Mouse (Mus musculus): ENCODE results near the gene Nlgn2.

The Nlgn2 gene

GRCm38 (mm10) chr11:69828832-69829231 is 8.8 kb downstream of the Nlgn2 start:
- no peak for DNase-seq (ENCODE audit: low spot score)

- no peak for DNase-seq (ENCODE audit: low spot score)
Measured at GRCm38 (mm10) chr11:69823456-69823855, 14.1 kb downstream of the Nlgn2 start.

GRCm38 (mm10) chr11:69822080-69822479 is 15.5 kb downstream of the Nlgn2 start, which contains the start of gene Spem1:
Spem1 (minus strand) TSS chr11:69822180.
- no peak for DNase-seq (ENCODE audit: low spot score)

GRCm38 (mm10) chr11:69818871-69819270 is 18.7 kb downstream of the Nlgn2 start:
- DNase-seq (ENCODE audit: low spot score) = no peak

GRCm38 (mm10) chr11:69818365-69818764 is 19.2 kb downstream of the Nlgn2 start, which contains the start of gene Spem2:
Spem2 (minus strand) TSS chr11:69818465.
- no peak for DNase-seq (ENCODE audit: low spot score)

GRCm38 (mm10) chr11:69816520-69816919 is 21.1 kb downstream of the Nlgn2 start:
- no peak for DNase-seq (ENCODE audit: low spot score)

DNA sequence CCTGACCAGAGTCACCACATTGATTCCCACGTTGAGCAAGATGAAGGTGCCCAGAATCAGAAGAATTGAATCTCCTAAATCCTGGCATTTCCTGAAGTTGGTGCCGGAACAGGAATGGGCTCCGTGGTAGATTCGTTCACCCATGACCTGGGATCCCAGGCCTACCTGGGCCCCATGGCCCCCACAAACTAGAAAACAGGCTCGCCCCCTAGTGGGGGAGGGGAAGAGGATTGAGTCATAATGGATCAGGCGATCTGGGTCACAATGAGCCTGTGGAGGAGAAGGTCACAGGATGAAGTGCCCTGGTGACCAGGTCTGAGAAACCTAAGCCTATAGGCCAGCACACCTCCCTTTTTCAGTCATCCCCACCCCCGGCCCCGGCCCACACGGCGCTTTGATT is 22.4 kb downstream of the Nlgn2 start, which contains the start of gene Gm39566:
TSS of gene Gm39566 (minus strand) at position 144 of the 400 bp plus-strand sequence.
- DNase-seq (ENCODE audit: low spot score) = no peak

DNA sequence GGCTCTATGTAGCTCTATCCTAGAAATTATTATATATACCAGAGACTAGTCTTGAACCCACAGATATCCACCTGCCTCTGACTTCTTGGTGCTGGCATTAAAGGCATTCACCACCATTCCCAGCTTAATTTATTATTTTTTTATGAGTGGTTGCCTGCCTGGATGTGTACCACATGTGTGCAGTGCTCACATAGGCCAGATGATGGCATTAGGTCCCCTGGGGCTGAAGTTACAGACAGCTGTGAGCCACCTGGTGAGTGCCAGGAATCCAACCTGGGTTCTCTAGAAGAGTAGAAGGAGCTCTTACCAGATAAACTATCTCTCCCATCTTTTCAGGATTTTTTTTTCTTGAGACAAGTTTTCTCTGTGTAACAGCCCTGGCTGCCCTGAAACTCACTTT is 27.3 kb downstream of the Nlgn2 start:
- DNase-seq (ENCODE audit: low spot score) = no peak

DNA sequence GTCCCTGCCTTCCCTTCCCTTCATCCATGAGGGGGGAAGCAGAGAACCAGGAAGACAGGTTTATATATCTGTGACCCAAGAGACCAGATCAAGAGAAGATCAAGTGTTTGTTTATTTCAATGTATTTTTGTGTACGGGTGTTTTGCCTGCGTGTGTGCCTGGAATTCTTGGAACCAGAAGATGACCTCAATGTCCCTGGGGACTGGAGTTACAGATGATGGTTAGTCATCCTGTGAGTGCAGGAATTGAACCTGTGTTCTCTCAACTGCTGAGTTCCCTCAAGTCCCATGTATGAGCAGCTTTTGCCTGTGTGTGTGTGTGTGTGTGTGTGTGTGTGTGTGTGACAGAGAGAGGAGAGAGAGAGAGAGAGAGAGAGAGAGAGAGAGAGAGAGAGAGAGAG is 29.9 kb downstream of the Nlgn2 start:
- DNase-seq (ENCODE audit: low spot score) = no peak

GRCm38 (mm10) chr11:69806378-69806777 is 31.2 kb downstream of the Nlgn2 start:
- DNase-seq (ENCODE audit: low spot score) = no peak

DNA sequence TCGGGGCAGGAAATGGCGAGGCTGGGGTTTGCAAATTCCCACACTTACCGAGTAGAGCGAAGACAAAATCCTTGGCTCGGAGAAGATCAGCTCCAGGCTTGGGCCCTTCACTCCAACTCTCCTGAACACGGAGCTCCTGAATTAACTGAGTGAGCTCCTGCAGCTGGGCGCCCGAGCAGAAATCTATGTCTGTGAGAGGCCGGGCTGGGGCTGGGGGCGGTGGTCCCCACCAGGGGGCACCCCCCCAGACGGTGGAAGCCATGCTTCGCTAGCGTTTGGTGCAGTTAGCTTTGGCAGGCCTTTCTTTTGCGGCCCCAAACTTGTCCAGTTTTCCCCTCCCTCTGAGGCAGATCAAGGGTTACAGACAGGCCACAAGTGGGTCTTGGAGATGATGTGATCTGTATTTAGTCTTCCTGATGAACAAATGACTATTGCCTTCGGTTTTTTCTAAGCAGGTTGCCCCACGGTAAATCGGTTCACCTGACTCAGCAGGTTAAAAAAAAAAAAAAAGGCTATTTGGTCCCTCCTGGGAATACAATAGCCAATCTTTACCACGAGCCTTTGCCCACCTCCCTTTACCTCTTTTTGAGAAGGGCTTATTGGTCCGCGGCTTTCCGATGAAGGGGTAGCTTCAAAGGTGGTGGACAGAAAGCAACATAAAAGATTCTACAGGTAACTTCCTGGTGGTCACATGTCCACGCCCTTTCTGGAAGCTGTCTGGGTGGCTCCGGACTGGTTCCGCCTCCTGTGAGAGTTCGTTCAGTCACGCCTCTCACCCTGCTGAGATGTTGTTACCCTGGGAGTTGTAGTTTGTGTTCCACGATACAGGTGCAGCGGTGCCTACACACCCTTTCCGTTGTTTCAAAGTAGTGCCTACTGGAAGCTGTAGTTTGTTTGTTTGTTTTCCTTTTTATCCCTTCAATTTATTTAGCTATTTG is 32.3 kb downstream of the Nlgn2 start, which contains the start of gene Tmem102:
TSS of gene Tmem102 (minus strand) at position 653 of the 938 bp plus-strand sequence.
- DNase-seq (ENCODE audit: low spot score) = no peak

GRCm38 (mm10) chr11:69804652-69804940 is 33.0 kb downstream of the Nlgn2 start:
- peak; percentile 66 for DNase-seq (ENCODE audit: low spot score)

GRCm38 (mm10) chr11:69803786-69804651 is 33.6 kb downstream of the Nlgn2 start:
- peak; percentile 79 for DNase-seq (ENCODE audit: low spot score)

DNA sequence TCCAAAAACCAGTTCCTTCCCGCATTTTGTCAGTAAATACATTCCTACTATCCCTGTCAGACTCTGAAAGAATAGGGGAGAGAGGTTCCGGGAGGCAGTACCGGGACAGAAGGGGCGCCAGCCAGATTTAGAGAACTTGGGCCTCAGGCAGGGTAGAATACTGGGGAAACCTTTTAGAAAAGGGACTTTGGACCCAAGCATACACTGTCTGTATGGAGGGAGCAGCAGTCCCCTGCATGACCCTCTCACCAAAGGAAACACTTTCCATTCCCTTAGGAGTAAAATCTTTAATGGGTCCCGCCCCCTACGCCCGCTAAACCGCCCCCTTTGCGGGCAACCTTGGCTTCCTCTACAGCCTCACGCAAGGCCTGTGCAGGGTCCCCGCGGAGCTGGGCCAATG is 34.3 kb downstream of the Nlgn2 start:
- DNase-seq (ENCODE audit: low spot score) = no peak

DNA sequence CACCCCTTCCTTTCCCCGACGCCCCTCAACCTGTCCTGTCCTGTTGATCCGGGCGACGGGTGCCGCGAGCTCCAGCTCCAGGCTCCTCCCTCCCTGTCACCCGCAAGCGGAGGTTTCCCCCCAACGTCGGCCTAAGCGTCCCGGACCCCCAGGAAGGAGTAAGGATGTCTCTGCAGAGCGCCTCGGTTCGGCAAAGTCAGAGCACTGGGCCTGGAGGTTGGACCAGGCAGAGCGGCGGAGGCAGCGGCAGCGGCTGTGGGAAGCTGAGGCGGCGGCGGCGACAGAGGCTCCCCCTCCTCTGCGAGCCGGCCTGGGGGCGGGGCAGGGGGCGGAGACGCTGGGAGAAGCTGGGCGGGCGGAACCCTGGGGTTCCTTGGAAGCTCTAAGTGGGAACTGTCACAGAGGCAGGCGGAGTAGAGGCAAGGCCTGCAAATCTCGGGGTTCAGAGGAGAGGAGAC is 34.9 kb downstream of the Nlgn2 start:
- peak; percentile 93 for DNase-seq (ENCODE audit: low spot score)

DNA sequence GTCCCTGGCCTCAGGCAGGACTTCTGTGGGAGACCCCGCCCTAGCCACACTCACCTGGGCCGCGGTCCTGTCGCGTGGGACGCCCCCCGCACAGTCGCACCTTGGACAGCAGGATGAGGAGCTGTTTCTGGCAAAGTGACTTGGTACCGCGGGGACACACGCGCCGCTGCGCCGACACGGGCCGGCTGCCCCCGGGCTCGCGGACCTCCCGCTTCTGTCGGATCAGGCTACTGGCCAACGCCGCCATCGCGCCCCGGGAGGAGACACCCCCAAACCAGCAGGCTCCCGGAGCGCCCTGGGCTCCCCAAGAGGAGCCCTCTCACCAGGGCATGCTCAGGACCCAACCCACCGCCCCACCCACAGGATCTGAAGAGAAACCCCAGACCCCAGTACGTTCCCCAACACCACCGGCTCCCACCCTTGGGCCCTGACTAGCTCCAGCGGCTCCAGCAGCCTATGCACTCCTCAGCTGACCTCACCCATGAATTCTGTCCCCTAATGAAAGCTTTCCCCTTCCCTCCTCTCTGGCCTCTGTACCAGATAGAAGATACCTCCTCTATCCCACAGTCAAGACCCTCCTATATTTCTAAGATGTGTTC is 36.1 kb downstream of the Nlgn2 start, which contains the start of gene Fgf11:
TSS of gene Fgf11 (minus strand) at position 479 of the 599 bp plus-strand sequence.
- DNase-seq (ENCODE audit: low spot score) = peak; percentile 60

DNA sequence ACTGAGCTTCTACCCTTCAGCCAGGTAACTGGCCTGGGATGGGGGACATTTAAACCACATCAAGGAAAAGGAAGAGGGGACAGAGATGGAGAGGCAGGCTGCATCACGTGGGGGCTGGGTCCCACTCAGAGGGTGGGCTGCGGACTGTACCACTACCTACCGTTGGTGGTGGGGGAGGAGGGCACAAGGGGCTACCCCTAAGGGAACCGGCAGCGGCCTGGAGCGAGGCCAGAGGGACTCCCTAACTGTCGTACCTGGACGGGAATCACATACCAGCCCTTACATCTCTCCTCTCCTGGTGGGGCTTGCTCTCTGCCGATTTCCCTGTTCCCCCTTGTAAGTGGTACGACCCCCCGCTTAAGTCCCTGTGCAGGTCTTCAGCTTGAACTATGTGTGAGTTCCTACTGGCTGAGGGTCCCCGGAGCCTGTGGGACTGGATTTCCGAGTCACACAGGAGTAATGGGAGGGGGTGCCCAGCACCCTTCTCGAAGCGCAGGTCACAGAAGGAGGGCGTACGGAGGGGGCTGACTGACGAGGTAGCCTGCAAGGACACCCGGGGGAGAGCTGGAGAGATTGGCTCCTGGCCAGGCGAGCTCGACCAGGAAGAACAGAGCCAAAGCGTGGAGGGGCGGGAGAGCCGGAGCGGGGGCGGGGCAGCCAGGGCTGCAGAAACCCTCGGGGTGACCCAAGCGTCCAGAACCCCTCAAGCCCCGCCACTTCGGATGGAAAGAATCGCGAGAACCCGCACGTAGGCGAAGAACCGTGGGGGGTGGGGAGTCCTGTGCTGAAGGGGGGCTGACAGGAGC is 37.0 kb downstream of the Nlgn2 start:
- peak; percentile 92 for DNase-seq (ENCODE audit: low spot score)

- DNase-seq (ENCODE audit: low spot score) = peak; percentile 66
Measured at GRCm38 (mm10) chr11:69800138-69800391, 37.5 kb downstream of the Nlgn2 start.

DNA sequence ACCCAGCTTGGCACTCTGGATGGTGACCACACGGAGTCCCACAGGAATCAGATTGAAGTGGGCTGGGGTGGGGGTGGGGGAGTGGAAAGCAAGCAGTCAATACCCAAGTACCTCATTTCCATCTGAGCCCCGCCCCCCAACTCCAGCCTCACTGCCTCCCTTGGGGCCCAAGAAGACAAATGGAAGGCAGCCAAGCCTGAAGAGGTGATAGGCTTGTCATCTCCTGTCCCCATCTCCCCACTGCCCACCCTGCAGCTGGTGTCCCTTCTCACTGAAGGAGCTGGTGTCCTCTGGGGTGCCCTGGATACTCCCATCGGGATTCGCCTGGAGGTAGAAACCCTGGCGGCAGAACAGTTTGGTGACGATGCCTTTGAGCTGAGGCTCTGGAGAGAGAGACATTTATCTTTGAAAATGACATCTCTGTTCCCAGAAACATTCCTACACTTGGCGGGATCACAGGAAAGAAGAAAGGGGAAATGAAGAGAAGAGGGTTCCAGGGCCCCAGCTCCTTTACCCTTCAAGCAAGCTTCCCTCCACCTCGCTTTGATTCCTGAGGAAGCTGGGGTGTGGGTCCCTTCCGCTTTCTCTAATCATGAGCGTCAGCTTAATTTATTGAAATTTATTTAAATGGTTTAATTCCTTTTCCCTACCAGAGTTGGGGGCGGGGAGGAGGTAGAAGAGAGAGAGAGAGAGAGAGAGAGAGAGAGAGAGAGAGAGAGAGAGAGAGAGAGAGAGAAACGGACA is 38.0 kb downstream of the Nlgn2 start:
- DNase-seq (ENCODE audit: low spot score) = peak; percentile 64

- no peak for DNase-seq (ENCODE audit: low spot score)
Measured at GRCm38 (mm10) chr11:69797924-69798323, 39.7 kb downstream of the Nlgn2 start.

GRCm38 (mm10) chr11:69795983-69796435 is 41.6 kb downstream of the Nlgn2 start:
- no peak for DNase-seq (ENCODE audit: low spot score)
